Mouse (Mus musculus) CH12.LX (cell line): ENCODE measurements around the gene Cmah. TPM values are rescaled to one million over a fixed set of nuclear protein-coding genes. Genes with fewer than 3 reads are reported as not detected.

Experiments
- DNase-seq: peaks from one replicate; pipeline ENCODE4 v3.0.0-alpha.2; 2013; ENCODE audit errors: extremely low read depth
- H3K27ac ChIP-seq: 2 replicates; pipeline ENCODE4 v1.5.1; 2012; ENCODE audit warnings: low read depth, mild to moderate bottlenecking, control low read depth, moderate library complexity; ENCODE audit not compliant: insufficient read depth
- H3K27me3 ChIP-seq: replicated peaks from 2 replicates; pipeline ENCODE3; 2012; ENCODE audit warnings: inconsistent platforms
- H3K36me3 ChIP-seq, 2 experiments: replicated peaks in 1 of 2; 2 replicates each; pipeline versions ENCODE3 to v1.6.1; 2012; ENCODE audit warnings: inconsistent platforms in 1 of 2, low read length in 1 of 2, mild to moderate bottlenecking in 1 of 2, mixed read lengths in 1 of 2, moderate library complexity in 1 of 2; ENCODE audit not compliant: control insufficient read depth in 1 of 2, insufficient read depth in 1 of 2
- H3K4me1 ChIP-seq, 2 experiments: 2 replicates each; pipeline ENCODE4 v1.6.1; 2012; ENCODE audit warnings: inconsistent platforms in 1 of 2, moderate library complexity in 1 of 2; ENCODE audit not compliant: insufficient read depth in 2 of 2, control insufficient read depth in 1 of 2
- H3K4me2 ChIP-seq: 2 replicates; pipeline ENCODE4 v1.6.1; 2012; ENCODE audit warnings: low read depth, mild to moderate bottlenecking, control low read depth; ENCODE audit not compliant: poor library complexity, insufficient read depth, severe bottlenecking
- H3K4me3 ChIP-seq, 3 experiments: fragments of 150-350 bp in 1 of 3; sonication (generic) in 1 of 3; replicated peaks in 1 of 3; 2 replicates each; pipeline versions ENCODE3 to v1.5.1; 2011 to 2012; ENCODE audit warnings: low read depth in 2 of 3, low read length in 2 of 3, mild to moderate bottlenecking in 2 of 3, moderate library complexity in 2 of 3, control low read depth in 1 of 3, improper control_type of control experiment in 1 of 3, inconsistent platforms in 1 of 3, mixed read lengths in 1 of 3; ENCODE audit not compliant: poor library complexity in 1 of 3
- H3K79me2 ChIP-seq: replicated peaks from 2 replicates; pipeline ENCODE4 v1.6.1; 2012; ENCODE audit warnings: mild to moderate bottlenecking, moderate library complexity; ENCODE audit not compliant: control insufficient read depth, poor library complexity, insufficient read depth, severe bottlenecking; ENCODE audit errors: extremely low read depth
- H3K9ac ChIP-seq: 2 replicates; pipeline ENCODE4 v1.6.1; 2012; ENCODE audit warnings: low read depth, mild to moderate bottlenecking, control low read depth, moderate library complexity; ENCODE audit not compliant: insufficient read depth
- H3K9me3 ChIP-seq: replicated peaks from 2 replicates; pipeline ENCODE3; 2012; ENCODE audit warnings: low read length, inconsistent platforms, mixed read lengths
- BHLHE40 ChIP-seq: IDR thresholded peaks from 2 replicates; pipeline ENCODE4 v1.6.1; 2011; ENCODE audit warnings: mild to moderate bottlenecking, low read depth, low read length, improper control_type of control experiment
- CTCF ChIP-seq, 2 experiments: IDR thresholded peaks in 1 of 2; conservative IDR thresholded peaks in 1 of 2; 2 replicates each; pipeline ENCODE4 v1.5.1; 2011 to 2012; ENCODE audit warnings: low read depth in 2 of 2, low read length in 2 of 2, improper control_type of control experiment in 1 of 2, inconsistent platforms in 1 of 2, mild to moderate bottlenecking in 1 of 2, moderate library complexity in 1 of 2
- E2F4 ChIP-seq: IDR thresholded peaks from 2 replicates; pipeline ENCODE4 v1.6.1; 2011; ENCODE audit warnings: low read depth, low read length, improper control_type of control experiment; ENCODE audit not compliant: insufficient replicate concordance
- EP300 ChIP-seq: IDR thresholded peaks from 2 replicates; pipeline ENCODE4 v1.6.1; 2011; ENCODE audit warnings: low read length, improper control_type of control experiment
- ETS1 ChIP-seq: conservative IDR thresholded peaks from 2 replicates; pipeline ENCODE4 v1.6.1; 2012; ENCODE audit warnings: low read depth, mild to moderate bottlenecking, inconsistent platforms, low read length, improper control_type of control experiment, moderate library complexity
- HCFC1 ChIP-seq: IDR thresholded peaks from 2 replicates; pipeline ENCODE4 v1.6.1; 2012; ENCODE audit warnings: low read depth, mild to moderate bottlenecking, inconsistent platforms, low read length, improper control_type of control experiment
- IRF4 ChIP-seq: IDR thresholded peaks from 2 replicates; pipeline ENCODE4 v1.6.1; 2014; ENCODE audit warnings: low read depth, mild to moderate bottlenecking, inconsistent platforms, low read length, improper control_type of control experiment
- JUN ChIP-seq: IDR thresholded peaks from 2 replicates; pipeline ENCODE4 v1.6.1; 2011; ENCODE audit warnings: low read depth, mild to moderate bottlenecking, low read length, improper control_type of control experiment, moderate library complexity; ENCODE audit not compliant: insufficient read depth
- MAFK ChIP-seq: IDR thresholded peaks from 2 replicates; pipeline ENCODE4 v1.6.1; 2011; ENCODE audit warnings: low read length, improper control_type of control experiment; ENCODE audit not compliant: insufficient replicate concordance
- MAX ChIP-seq: IDR thresholded peaks from 2 replicates; pipeline ENCODE4 v1.6.1; 2011; ENCODE audit warnings: low read length, improper control_type of control experiment
- MAZ ChIP-seq: IDR thresholded peaks from 2 replicates; pipeline ENCODE4 v1.6.1; 2012; ENCODE audit warnings: low read depth, mild to moderate bottlenecking, inconsistent platforms, low read length, improper control_type of control experiment, moderate library complexity
- MXI1 ChIP-seq: IDR thresholded peaks from 2 replicates; pipeline ENCODE4 v1.6.1; 2011; ENCODE audit warnings: mild to moderate bottlenecking, low read depth, low read length, improper control_type of control experiment
- MYC ChIP-seq: IDR thresholded peaks from 2 replicates; pipeline ENCODE4 v1.6.1; 2011; ENCODE audit warnings: low read depth, mild to moderate bottlenecking, improper control_type of control experiment, low read length
- NELFE ChIP-seq: IDR thresholded peaks from 2 replicates; pipeline ENCODE4 v1.6.1; 2011; ENCODE audit warnings: low read depth, low read length, improper control_type of control experiment
- NRF1 ChIP-seq: IDR thresholded peaks from 2 replicates; pipeline ENCODE4 v1.6.1; 2014; ENCODE audit warnings: low read depth, mild to moderate bottlenecking, inconsistent platforms, low read length, improper control_type of control experiment, moderate library complexity
- POLR2A ChIP-seq: IDR thresholded peaks from 2 replicates; pipeline ENCODE4 v1.6.1; 2011; ENCODE audit warnings: low read depth, mild to moderate bottlenecking, improper control_type of control experiment, low read length
- RAD21 ChIP-seq: IDR thresholded peaks from 2 replicates; pipeline ENCODE4 v1.6.1; 2011; ENCODE audit warnings: low read depth, mild to moderate bottlenecking, low read length, improper control_type of control experiment, moderate library complexity
- RCOR1 ChIP-seq: conservative IDR thresholded peaks from 2 replicates; pipeline ENCODE4 v1.6.1; 2012; ENCODE audit warnings: low read depth, mild to moderate bottlenecking, inconsistent platforms, low read length, improper control_type of control experiment
- SMC3 ChIP-seq: IDR thresholded peaks from 2 replicates; pipeline ENCODE4 v1.6.1; 2011; ENCODE audit warnings: low read depth, low read length, improper control_type of control experiment
- TBP ChIP-seq: conservative IDR thresholded peaks from 2 replicates; pipeline ENCODE4 v1.6.1; 2011; ENCODE audit warnings: low read depth, low read length, improper control_type of control experiment
- USF1 ChIP-seq: IDR thresholded peaks from 2 replicates; pipeline ENCODE4 v1.6.1; 2014; ENCODE audit warnings: low read depth, mild to moderate bottlenecking, inconsistent platforms, low read length, improper control_type of control experiment
- USF2 ChIP-seq: conservative IDR thresholded peaks from 2 replicates; pipeline ENCODE4 v1.6.1; 2011; ENCODE audit warnings: low read depth, low read length, improper control_type of control experiment
- ZC3H11A ChIP-seq: IDR thresholded peaks from 2 replicates; pipeline ENCODE4 v1.6.1; 2012; ENCODE audit warnings: low read depth, mild to moderate bottlenecking, inconsistent platforms, low read length, improper control_type of control experiment
- ZKSCAN1 ChIP-seq: IDR thresholded peaks from 2 replicates; pipeline ENCODE4 v1.6.1; 2012; ENCODE audit warnings: low read depth, inconsistent platforms, low read length, improper control_type of control experiment, borderline replicate concordance
- dilution Hi-C: fragments of 300-500 bp; cut with MboI; formaldehyde crosslinking; loops from 2 replicates; pipeline ENCODE4 v1.14.3; 2020; ENCODE audit warnings: low sequenced_read_pairs; ENCODE audit not compliant: extremely low pct_unique_long_range_greater_than_20kb, extremely low pct_ligation_motif_present
- in situ Hi-C: fragments of 300-500 bp; cut with MboI; formaldehyde crosslinking; loops from 3 replicates; pipeline ENCODE4 v1.14.3; 2019; ENCODE audit warnings: low sequenced_read_pairs, low pct_ligation_motif_present, low pct_unique_long_range_greater_than_20kb, mixed read lengths
- polyA plus RNA-seq: library from polyadenylated mRNA; unstranded; fragments of >175 nt; gene quantifications from 2 replicates; pipeline ENCODE4 v1.2.1, GENCODE M21; 2012; ENCODE audit warnings: low read depth; ENCODE audit not compliant: insufficient read length
- total RNA-seq, 2 experiments: library from RNA; depleted of rRNA; stranded (reverse); fragments of 300-350 nt in 1 of 2; fragments of >200 nt in 1 of 2; gene quantifications; 2 replicates each; pipeline ENCODE4 v1.2.3; 2012 to 2014

Gene Cmah
- total and polyA plus RNA-seq, 3 experiments: 5.0 to 17.4 (median 5.5) TPM

DNA sequence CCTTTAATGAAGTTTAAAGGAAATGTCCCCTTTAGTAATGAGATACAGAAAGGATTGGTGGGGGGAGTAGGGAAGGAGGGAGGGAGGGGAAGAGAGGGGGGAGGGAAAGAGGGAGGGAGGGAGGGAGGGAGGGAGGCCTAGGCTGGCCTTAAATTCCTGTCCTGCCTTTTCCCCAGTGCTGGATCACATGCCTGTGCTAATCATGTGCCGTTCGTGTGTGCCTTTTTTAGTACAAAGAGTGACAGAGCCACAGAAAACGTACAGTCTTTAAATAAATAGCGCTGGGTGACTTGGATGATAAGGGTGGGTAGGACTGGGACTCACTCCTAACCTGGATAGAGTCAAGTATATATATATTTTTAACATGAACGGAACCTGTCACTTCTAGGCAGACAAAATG is 150.4 kb downstream of the Cmah start:
- no peak overlapping the region for H3K4me2 ChIP-seq
- H3K27me3 ChIP-seq: no peaks in the 10 kb centered on the region
- in situ Hi-C loops: loop anchor here (25.0 kb wide), 2 partner anchors 435 to 510 kb away; no protein-coding TSS in a partner anchor
- no peak for TF ChIP-seq NELFE
- TF ChIP-seq MAFK: no peak
- TF ChIP-seq MAX: no peak
- no peak for TF ChIP-seq RCOR1
- no peak for TF ChIP-seq JUN
- no peak for TF ChIP-seq E2F4
- no peak for TF ChIP-seq ETS1
- no peak for TF ChIP-seq RAD21
- no peak for TF ChIP-seq MXI1
- TF ChIP-seq USF1: no peak
- DNase-seq: no peak
- no peaks in the 10 kb centered on the region for H3K36me3 ChIP-seq
- H3K79me2 ChIP-seq: no peaks in the 10 kb centered on the region
- no peak overlapping the region for H3K9ac ChIP-seq
- no peaks in the 10 kb centered on the region for H3K9me3 ChIP-seq
- H3K4me1 ChIP-seq: peaks cover 0 to 37% of the 10 kb centered on the region in 2 experiments; a peak in 2 of 4 replicates
- no peak overlapping the region for H3K27ac ChIP-seq
- no peak overlapping the region for H3K4me3 ChIP-seq
- dilution Hi-C loops: no loop called here

DNA sequence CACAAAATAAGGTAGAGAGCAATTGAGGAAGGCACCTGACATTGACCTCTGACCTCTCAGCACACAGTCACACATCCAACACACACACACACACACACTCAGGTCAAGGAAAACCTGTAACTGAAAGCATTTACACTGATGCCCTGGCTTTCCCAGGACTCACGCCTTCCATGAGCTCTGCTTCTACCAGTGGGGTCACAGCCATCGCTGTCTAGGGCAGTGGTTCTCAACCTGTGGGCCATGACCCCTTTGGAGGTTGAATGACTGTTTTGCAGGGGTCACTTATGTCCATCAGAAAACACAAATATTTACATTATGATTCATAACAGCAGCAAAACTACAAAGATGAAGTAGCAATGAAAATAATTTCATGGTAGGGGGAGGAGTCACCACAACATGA is 152.3 kb downstream of the Cmah start:
- no peak for DNase-seq
- H3K4me1 ChIP-seq: peaks cover 0 to 52% of the 10 kb centered on the region in 2 experiments; a peak in 2 of 4 replicates

More for the DNA sequence above, 152.3 kb downstream of the Cmah start:
- no peaks in the 10 kb centered on the region for H3K27me3 ChIP-seq
- H3K9me3 ChIP-seq: no peaks in the 10 kb centered on the region
- no peaks in the 10 kb centered on the region for H3K79me2 ChIP-seq
- H3K4me3 ChIP-seq: no peak overlapping the region
- no peak for TF ChIP-seq EP300
- TF ChIP-seq MAX: no peak
- no peak for TF ChIP-seq RAD21
- no peak for TF ChIP-seq MAZ
- TF ChIP-seq POLR2A: no peak
- no peak for TF ChIP-seq TBP
- TF ChIP-seq NRF1: no peak
- TF ChIP-seq USF2: no peak
- TF ChIP-seq ZKSCAN1: no peak
- no peak for TF ChIP-seq JUN
- TF ChIP-seq ZC3H11A: no peak
- no peak for TF ChIP-seq IRF4
- TF ChIP-seq MYC: no peak
- no peak for TF ChIP-seq E2F4
- TF ChIP-seq HCFC1: no peak
- no peak for TF ChIP-seq BHLHE40
- no peak for TF ChIP-seq CTCF (conservative IDR thresholded peaks at IDR 0.05 in 1 of 2, IDR thresholded peaks at IDR 0.05 in 1 of 2; ENCODE audit: low read depth in 2 of 2, low read length in 2 of 2)
- no peak for TF ChIP-seq SMC3
- TF ChIP-seq ETS1: no peak
- H3K36me3 ChIP-seq: no peaks in the 10 kb centered on the region
- dilution Hi-C loops (no loop called here), in situ Hi-C loops (loop anchor here (25.0 kb wide), 2 partner anchors 433 to 508 kb away; no protein-coding TSS in a partner anchor)
- no peak overlapping the region for H3K4me2 ChIP-seq
- H3K9ac ChIP-seq: no peak overlapping the region
- H3K27ac ChIP-seq: no peak overlapping the region
